Mouse (Mus musculus) kidney, adult 2 months (tissue): ENCODE measurements around the gene Zmynd11. TPM values are rescaled to one million over a fixed set of nuclear protein-coding genes. Genes with fewer than 3 reads are reported as not detected.

Experiments used
- DNase-seq: peaks from one replicate; pipeline ENCODE4 v3.0.0; 2021
- H3K27ac ChIP-seq: fragments of 200-500 bp; 2 replicates; pipeline ENCODE4 v1.5.1; 2012; ENCODE audit warnings: low read depth, low read length, control low read depth, inconsistent platforms; ENCODE audit not compliant: insufficient read depth
- H3K27me3 ChIP-seq: fragments of 200-500 bp; replicated peaks from 2 replicates; pipeline ENCODE4 v1.6.1; 2012; ENCODE audit warnings: mild to moderate bottlenecking, moderate library complexity, low read length, inconsistent platforms; ENCODE audit not compliant: control insufficient read depth, insufficient read depth
- H3K36me3 ChIP-seq: fragments of 200-500 bp; 2 replicates; pipeline ENCODE4 v1.6.1; 2012; ENCODE audit warnings: mild to moderate bottlenecking, moderate library complexity, low read length, inconsistent platforms; ENCODE audit not compliant: control insufficient read depth, insufficient read depth
- H3K4me1 ChIP-seq: fragments of 200-500 bp; 2 replicates; pipeline ENCODE4 v1.6.1; 2011; ENCODE audit warnings: low read length; ENCODE audit not compliant: control insufficient read depth, insufficient read depth
- H3K4me3 ChIP-seq: fragments of 200-500 bp; 2 replicates; pipeline ENCODE4 v1.5.1; 2011; ENCODE audit warnings: mild to moderate bottlenecking, low read depth, low read length, control low read depth; ENCODE audit not compliant: insufficient read depth
- CTCF ChIP-seq: fragments of 200-500 bp; conservative IDR thresholded peaks from 2 replicates; pipeline ENCODE4 v1.5.1; 2011; ENCODE audit warnings: low read depth, mild to moderate bottlenecking, control low read depth, low read length, moderate library complexity, mixed read lengths; ENCODE audit not compliant: insufficient read depth, insufficient read length
- POLR2A ChIP-seq: fragments of 200-500 bp; IDR thresholded peaks from one replicate; pipeline ENCODE4 v1.6.1; 2011; ENCODE audit warnings: low read depth, low read length, control low read depth
- WGBS: fragments of 180-500 bp; shearing (Covaris S2); methylation state at CpG from one replicate; pipeline ENCODE4 v1.1.7; 2018; 5-methylcytosine and 5-hydroxymethylcytosine counted together
- polyA plus RNA-seq: library from polyadenylated mRNA; depleted of rRNA; stranded (reverse); fragments of >200 nt; gene quantifications from 2 replicates; pipeline ENCODE4 v1.2.3, GENCODE M21; 2012

Gene Zmynd11
- polyA plus RNA-seq, 1 experiment: 47.4 TPM

GRCm38 (mm10) chr13:9766497-9766896, 1.4 kb upstream of the Zmynd11 start:
- H3K4me1 ChIP-seq: peaks cover 7% of the 10 kb centered on the region; the same call in 1 of the 2 replicates
- H3K27me3 ChIP-seq: no peaks in the 10 kb centered on the region
- no peak overlapping the region for H3K4me3 ChIP-seq
- no peaks in the 10 kb centered on the region for H3K36me3 ChIP-seq
- 97% methylated on average over 1 of the region's 1 CpGs for WGBS
- H3K27ac ChIP-seq: no peak overlapping the region
- no peak for TF ChIP-seq CTCF
- no peak for TF ChIP-seq POLR2A
- DNase-seq: no peak

GRCm38 (mm10) chr13:9765537-9765851, 364 bp upstream of the Zmynd11 start:
- Histone ChIP-seq H3K4me1 (peaks cover 8% of the 10 kb centered on the region; the same call in 1 of the 2 replicates), H3K36me3 (no peaks in the 10 kb centered on the region), H3K27me3 (no peaks in the 10 kb centered on the region), H3K27ac (no peak overlapping the region), H3K4me3 (no peak overlapping the region)
- WGBS: 21% methylated on average over 4 of the region's 4 CpGs
- DNase-seq: no peak
- no peak for TF ChIP-seq POLR2A
- no peak for TF ChIP-seq CTCF

GRCm38 (mm10) chr13:9763828-9764645, 1.1 kb downstream of the Zmynd11 start:
- peak overlapping the region; percentile 91 for H3K27ac ChIP-seq
- peak overlapping the region; percentile 90 for H3K4me3 ChIP-seq
- WGBS: under 1% methylated on average over 88 of the region's 111 CpGs
- TF ChIP-seq CTCF (no peak), POLR2A (no peak)
- no peaks in the 10 kb centered on the region for H3K36me3 ChIP-seq
- peaks cover 15% of the 10 kb centered on the region for H3K4me1 ChIP-seq
- DNase-seq: peak; percentile 82
- no peaks in the 10 kb centered on the region for H3K27me3 ChIP-seq

GRCm38 (mm10) chr13:9763100-9763827, 1.9 kb downstream of the Zmynd11 start:
- TF ChIP-seq CTCF (no peak), POLR2A (no peak)
- under 1% methylated on average over 21 of the region's 21 CpGs for WGBS
- peak overlapping the region; percentile 61 for H3K27ac ChIP-seq
- peak overlapping the region; percentile 90 for H3K4me3 ChIP-seq
- peaks cover 18% of the 10 kb centered on the region for H3K4me1 ChIP-seq
- H3K27me3 ChIP-seq: no peaks in the 10 kb centered on the region
- no peaks in the 10 kb centered on the region for H3K36me3 ChIP-seq
- peak; percentile 44 for DNase-seq

- Histone ChIP-seq H3K27me3 (no peaks in the 10 kb centered on the region), H3K36me3 (no peaks in the 10 kb centered on the region), H3K4me1 (peaks cover 22% of the 10 kb centered on the region), H3K27ac (no peak overlapping the region), H3K4me3 (no peak overlapping the region)
- no peak for DNase-seq
- no peak for TF ChIP-seq POLR2A
- no peak for TF ChIP-seq CTCF
- WGBS: 54% methylated on average over 6 of the region's 6 CpGs
Measured at GRCm38 (mm10) chr13:9760057-9760456, 5.1 kb downstream of the Zmynd11 start.

- H3K4me3 ChIP-seq: no peak overlapping the region
- H3K27ac ChIP-seq: no peak overlapping the region
- no peak for DNase-seq
- no peak for TF ChIP-seq POLR2A
- no peak for TF ChIP-seq CTCF
- WGBS: 41% methylated on average over 9 of the region's 9 CpGs
- H3K27me3 ChIP-seq: no peaks in the 10 kb centered on the region
- no peaks in the 10 kb centered on the region for H3K36me3 ChIP-seq
- H3K4me1 ChIP-seq: peaks cover 19% of the 10 kb centered on the region
Measured at GRCm38 (mm10) chr13:9757842-9758491, 7.2 kb downstream of the Zmynd11 start.

GRCm38 (mm10) chr13:9753706-9754105, 11.4 kb downstream of the Zmynd11 start:
- peaks cover 10% of the 10 kb centered on the region for H3K4me1 ChIP-seq
- H3K36me3 ChIP-seq: no peaks in the 10 kb centered on the region
- H3K4me3 ChIP-seq: no peak overlapping the region
- DNase-seq: no peak
- H3K27me3 ChIP-seq: no peaks in the 10 kb centered on the region
- TF ChIP-seq CTCF (no peak), POLR2A (no peak)
- no peak overlapping the region for H3K27ac ChIP-seq
- 43% methylated on average over 3 of the region's 3 CpGs for WGBS
